23 mouse cellular contexts compared by ENCODE assay signal in genomic region chr9:15502476-15502875, GRCm38 (mm10). TPM values are rescaled to one million over a fixed set of nuclear protein-coding genes. Genes with fewer than 3 reads are reported as not detected.
DNase-seq lines count a peak whose midpoint lies in the region; ATAC-seq and TF ChIP-seq lines count a peak whose summit lies in the region.
"Had no signal": no experiment of that assay in that cellular context is flagged by ENCODE, and none has a peak within 500 bp of the region (broad histone marks: within the 10 kb centered on the region; RNA-seq: fewer than 3 reads in every experiment).

No protein-coding gene starts in this region.

- no peaks in the 10 kb centered on the region for H3K9me3 ChIP-seq in midbrain, embryonic 11.5 days (ENCODE audit: control insufficient read depth, low read length)
- no peaks in the 10 kb centered on the region for H3K9me3 ChIP-seq in midbrain, embryonic 10.5 days (replicated peaks)
- H3K9me3 ChIP-seq: heart, embryonic 12.5 days; hindbrain, embryonic 10.5 days; intestine, embryonic 15.5 days; neural tube, embryonic 13.5 days had no signal

- no peak for TF ChIP-seq CTCF in gastrocnemius, adult 2 months (IDR thresholded peaks at IDR 0.05)

- H3K4me3 ChIP-seq in gastrocnemius, adult 2 months: no peak overlapping the region
- no peak overlapping the region for H3K4me3 ChIP-seq in midbrain, embryonic 11.5 days (ENCODE audit: low read depth, low read length)
- H3K4me3 ChIP-seq in midbrain, embryonic 10.5 days: no peak overlapping the region
- H3K4me3 ChIP-seq: heart, embryonic 12.5 days; hindbrain, embryonic 10.5 days; intestine, embryonic 15.5 days; myocyte; neural tube, embryonic 13.5 days had no signal

- no peak for DNase-seq in gastrocnemius, adult 2 months
- no peak for DNase-seq in gastrocnemius, postnatal 10 days
- DNase-seq in midbrain, embryonic 11.5 days (ENCODE audit: low spot score, missing footprints): peak; percentile 79
- DNase-seq in midbrain, embryonic 10.5 days (ENCODE audit: low spot score): no peak
- DNase-seq in kidney, postnatal 36 days: peak; percentile 47 to 50
- no peak for DNase-seq in right cerebral cortex, postnatal 4 days
- DNase-seq in adrenal gland, postnatal 25 days: no peak
- DNase-seq in frontal cortex, adult 2 months (ENCODE audit: extremely low spot score in 1 of 2, low spot score in 1 of 2): no peak
- DNase-seq: adrenal gland, adult 8-10 months; cerebellum, adult 8-10 months; heart, postnatal 10 days; liver, postnatal 0 days; retina, postnatal 1 day; right cerebral cortex, postnatal 25 days had no signal

- H3K9ac ChIP-seq in midbrain, embryonic 11.5 days (ENCODE audit: low read length): no peak overlapping the region
- H3K9ac ChIP-seq: heart, embryonic 12.5 days; intestine, embryonic 15.5 days; liver, postnatal 0 days; neural tube, embryonic 13.5 days had no signal

- intact Hi-C loops in gastrocnemius, adult 2 months (cut with DNase I): no loop called here

- H3K27me3 ChIP-seq in midbrain, embryonic 11.5 days (ENCODE audit: control insufficient read depth, insufficient read depth, low read length): no peaks in the 10 kb centered on the region
- no peaks in the 10 kb centered on the region for H3K27me3 ChIP-seq in midbrain, embryonic 10.5 days (ENCODE audit: low read depth, poor library complexity, severe bottlenecking)
- H3K27me3 ChIP-seq: heart, embryonic 12.5 days; intestine, embryonic 15.5 days; neural tube, embryonic 13.5 days had no signal

- no peak for ATAC-seq in midbrain, embryonic 11.5 days (ENCODE audit: low FRiP score)
- ATAC-seq: hindbrain, embryonic 16.5 days; intestine, embryonic 15.5 days; lung, postnatal 0 days had no signal

- H3K4me2 ChIP-seq in midbrain, embryonic 11.5 days: no peak overlapping the region
- H3K4me2 ChIP-seq: heart, embryonic 12.5 days; intestine, embryonic 15.5 days; liver, embryonic 11.5 days; neural tube, embryonic 13.5 days had no signal

- H3K27ac ChIP-seq in gastrocnemius, adult 2 months: peak overlapping the region; percentile 28; the same call in 1 of the 2 replicates
- H3K27ac ChIP-seq in midbrain, embryonic 11.5 days (ENCODE audit: low read depth, low read length): no peak overlapping the region
- H3K27ac ChIP-seq in midbrain, embryonic 10.5 days (replicated peaks): no peak overlapping the region
- H3K27ac ChIP-seq: hindbrain, embryonic 10.5 days; intestine, embryonic 15.5 days; macrophage; neural tube, embryonic 13.5 days had no signal

- H3K36me3 ChIP-seq in midbrain, embryonic 11.5 days (ENCODE audit: control insufficient read depth, insufficient read depth, low read length): no peaks in the 10 kb centered on the region; the same call in 1 of the 2 replicates
- no peaks in the 10 kb centered on the region for H3K36me3 ChIP-seq in midbrain, embryonic 10.5 days
- H3K36me3 ChIP-seq: heart, embryonic 12.5 days; hindbrain, embryonic 10.5 days; intestine, embryonic 15.5 days; neural tube, embryonic 13.5 days had no signal

- WGBS in midbrain, embryonic 11.5 days: 45% methylated on average over 7 of the region's 7 CpGs
- 53% methylated on average over 7 of the region's 7 CpGs for WGBS in midbrain, embryonic 10.5 days

- no peaks in the 10 kb centered on the region for H3K4me1 ChIP-seq in midbrain, embryonic 11.5 days (ENCODE audit: control insufficient read depth, insufficient read depth, low read length)
- peaks cover 41% of the 10 kb centered on the region for H3K4me1 ChIP-seq in midbrain, embryonic 10.5 days

RNA-seq across cellular contexts. Expression of gene Smco4, which starts 9.2 kb away (rescaled TPM):
- 10 to 100 TPM in 1 of 2 experiments, 1 to 10 TPM in 1; 6.8 to 15.0 TPM for total RNA-seq in gastrocnemius, adult 2 months (2021)
- 10 to 100 TPM; 17.0 to 17.9 TPM for total RNA-seq in gastrocnemius, postnatal 10 days (2021)
- polyA plus RNA-seq in midbrain, embryonic 11.5 days (2014; fragmentation: Nextera tagmentation; extraction: Ambion mirVana): 3.0 and 3.7 TPM in 2 replicates
- polyA plus RNA-seq in midbrain, embryonic 10.5 days (2016; fragmentation: Nextera tagmentation; extraction: Ambion mirVana): 1.3 and 2.2 TPM in 2 replicates
- total RNA-seq in adrenal gland, postnatal 25 days (2021): 26.6 and 32.0 TPM in 2 replicates
- polyA plus RNA-seq in frontal cortex, adult 2 months (2012; rRNA removed): 4.0 and 5.5 TPM in 2 replicates

Comparison
In these comparisons a context has a peak if more than half of its experiments do, and no peak if none do; other contexts are left out.
1. DNase-seq: peak in midbrain, embryonic 11.5 days (single experiment) and kidney, postnatal 36 days (2 of 2); none in gastrocnemius, adult 2 months (single experiment), gastrocnemius, postnatal 10 days (single experiment), midbrain, embryonic 10.5 days (single experiment), right cerebral cortex, postnatal 4 days (single experiment), adrenal gland, postnatal 25 days (single experiment) and frontal cortex, adult 2 months (0 of 2).